Mouse (Mus musculus): ENCODE data around the gene Top3b.
"Not testable (repeated sequence)": the region's sequence is repeated elsewhere in the genome, so short reads cannot be mapped to it uniquely, and the experiment has no call there.

Gene Top3b

DNA sequence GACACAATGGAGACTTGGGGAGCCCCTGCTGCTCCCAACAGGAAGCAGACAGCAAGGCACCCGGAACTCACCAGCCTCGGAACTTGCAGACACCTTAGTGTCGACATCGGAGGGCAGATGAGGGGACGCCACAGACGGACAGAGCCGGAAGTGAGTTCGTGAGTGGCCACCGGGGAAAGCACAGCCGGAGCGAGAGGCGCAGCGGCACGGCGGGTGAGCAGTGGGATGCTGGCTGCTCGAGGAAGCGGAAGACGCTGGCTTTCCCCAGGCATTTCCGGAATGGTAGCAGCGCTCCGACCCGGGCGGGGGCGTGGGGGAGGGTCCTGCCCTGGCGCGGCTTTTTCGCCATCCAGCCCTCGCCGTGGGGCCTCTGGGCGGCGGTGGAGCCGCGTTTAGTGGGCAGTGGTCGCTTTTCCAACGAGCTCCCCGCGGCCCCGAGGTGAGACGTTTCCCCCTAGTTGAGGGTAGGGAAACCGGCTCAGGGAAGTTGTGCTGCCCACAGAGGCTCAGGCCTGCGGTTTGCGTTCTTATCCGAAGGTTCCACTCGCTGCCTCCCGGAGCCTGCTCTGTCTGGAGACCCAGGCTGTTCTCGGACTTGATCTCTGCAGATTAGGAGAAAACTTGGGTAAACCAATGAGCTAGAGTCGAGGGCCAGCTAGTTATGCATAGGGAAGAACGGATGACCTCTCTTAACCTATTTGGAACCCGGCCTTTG is at the start of gene Top3b, which contains the start of gene Vpreb1:
TSS of gene Top3b (plus strand) at position 120 of the 715 bp plus-strand sequence.
TSS of gene Vpreb1 (minus strand) at position 227 of the 715 bp plus-strand sequence.
- DNase-seq, result peak; percentile 93

- no peak for DNase-seq
These were observed 45.1 kb upstream of the Top3b start for GRCm38 (mm10) chr16:16825476-16825875.

GRCm38 (mm10) chr16:16826223-16826622 is 44.3 kb upstream of the Top3b start:
- no peak for DNase-seq

GRCm38 (mm10) chr16:16828757-16829615 is 41.5 kb upstream of the Top3b start, which contains the start of gene Spag6l:
Gene Spag6l (minus strand): TSS chr16:16829456.
- peak; percentile 70 for DNase-seq

- no peak for DNase-seq
These were observed 40.9 kb upstream of the Top3b start for GRCm38 (mm10) chr16:16829671-16830070.

DNA sequence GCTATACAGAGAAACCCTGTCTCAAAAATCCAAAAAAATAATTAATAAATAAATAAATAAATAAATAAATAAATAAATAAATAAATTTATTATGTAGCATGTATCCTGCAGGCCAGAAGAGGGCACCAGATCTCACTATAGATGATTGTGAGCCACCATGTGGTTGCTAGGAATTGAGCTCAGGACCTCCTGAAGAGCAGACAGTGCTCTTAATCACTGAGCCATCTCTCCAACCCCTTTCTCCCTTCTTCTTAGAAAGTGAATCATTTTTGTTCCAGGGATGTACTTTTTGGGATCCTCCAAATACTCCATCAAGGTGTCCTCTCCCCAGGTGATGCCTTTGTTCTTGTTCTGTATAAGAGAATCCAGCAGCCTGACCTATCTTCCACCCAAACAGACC is 21.3 kb upstream of the Top3b start:
- DNase-seq, result no peak

GRCm38 (mm10) chr16:16852411-16852810 is 18.1 kb upstream of the Top3b start:
- no peak for DNase-seq

DNA sequence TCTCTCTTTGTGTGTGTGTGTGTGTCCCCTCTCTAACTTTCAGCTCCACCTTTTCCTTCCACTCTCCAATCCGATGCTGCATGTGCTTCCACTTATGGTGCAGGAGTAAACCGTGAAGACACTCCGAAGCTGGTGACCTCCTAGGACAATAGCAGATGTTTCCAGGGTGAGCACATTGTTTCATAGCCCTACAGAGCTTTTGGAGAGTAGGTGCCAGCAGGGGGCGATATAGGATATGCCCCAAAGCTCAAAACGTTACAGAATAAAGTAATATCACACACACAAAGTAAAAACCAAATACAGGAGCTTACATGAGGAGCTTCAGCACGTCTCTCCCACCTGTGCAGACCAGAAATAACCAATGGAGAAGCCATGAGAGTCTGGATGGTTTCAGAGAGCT is 15.7 kb upstream of the Top3b start:
- peak; percentile 80 for DNase-seq

GRCm38 (mm10) chr16:16855541-16855940 is 15.0 kb upstream of the Top3b start:
- no peak for DNase-seq

GRCm38 (mm10) chr16:16856054-16856453 is 14.5 kb upstream of the Top3b start:
- DNase-seq, result not testable (repeated sequence)

GRCm38 (mm10) chr16:16856731-16857476 is 13.6 kb upstream of the Top3b start:
- DNase-seq, result no peak

DNA sequence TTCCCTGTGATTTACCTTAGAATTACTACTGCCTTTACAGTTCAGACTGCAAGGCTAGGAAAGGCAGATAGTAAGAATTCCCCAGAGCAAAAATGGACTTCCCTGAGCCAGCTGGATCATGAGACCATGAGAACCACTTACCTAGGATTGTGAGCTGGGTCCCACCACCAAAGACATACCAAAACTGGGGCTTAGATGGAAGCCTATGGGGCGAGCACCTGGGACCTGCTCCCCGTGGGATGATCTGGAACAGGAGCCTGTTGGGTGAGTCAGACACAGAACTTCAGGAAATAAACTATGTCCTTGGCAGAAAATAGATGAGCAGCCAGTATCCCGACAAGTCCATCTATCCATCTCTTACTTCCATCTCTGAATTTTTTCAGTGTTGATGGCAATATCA is 8.2 kb upstream of the Top3b start:
- DNase-seq, result no peak

GRCm38 (mm10) chr16:16863978-16864377 is 6.6 kb upstream of the Top3b start, which contains the start of gene Igll1:
Gene Igll1 (minus strand): TSS chr16:16863985.
- no peak for DNase-seq

- DNase-seq, result no peak
These were observed 5.3 kb upstream of the Top3b start for GRCm38 (mm10) chr16:16865217-16865616.

GRCm38 (mm10) chr16:16865696-16866561 is 4.6 kb upstream of the Top3b start:
- peak; percentile 65 for DNase-seq

DNA sequence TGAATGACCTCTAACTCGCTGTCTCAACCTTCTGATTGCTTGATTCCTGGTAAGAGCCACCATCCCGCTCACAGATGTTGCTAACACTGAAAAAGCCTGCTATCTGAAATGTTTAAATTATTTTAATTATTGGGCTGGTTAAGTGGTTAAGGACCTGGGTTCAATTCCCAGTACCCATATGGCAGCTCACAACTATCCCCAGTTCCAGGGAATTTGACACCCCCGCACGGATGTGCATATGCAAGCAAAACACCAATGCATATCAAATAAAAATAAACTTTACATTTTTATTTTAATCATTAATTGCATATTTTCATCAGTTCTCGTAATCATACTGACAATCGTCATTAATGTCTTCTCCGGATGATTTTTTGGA is 307 bp upstream of the Top3b start:
- peak; percentile 15 for DNase-seq

DNA sequence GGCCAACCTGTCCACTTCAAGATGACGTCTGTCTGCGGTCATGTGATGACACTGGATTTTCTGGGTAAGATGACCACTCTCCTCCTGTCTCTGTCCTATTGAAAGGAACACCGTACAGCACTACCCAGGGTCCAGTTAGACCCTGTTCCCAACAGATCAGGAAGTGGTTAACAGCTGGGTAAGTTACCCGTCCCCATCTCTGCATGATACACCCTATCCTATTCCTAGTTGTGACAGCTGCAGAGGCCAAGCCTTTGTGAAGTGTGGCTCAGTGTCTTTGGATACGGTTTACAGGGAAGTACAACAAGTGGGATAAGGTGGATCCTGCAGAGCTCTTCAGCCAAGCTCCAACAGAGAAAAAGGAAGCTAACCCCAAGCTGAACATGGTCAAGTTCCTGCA is 8.5 kb downstream of the Top3b start:
- no peak for DNase-seq

DNA sequence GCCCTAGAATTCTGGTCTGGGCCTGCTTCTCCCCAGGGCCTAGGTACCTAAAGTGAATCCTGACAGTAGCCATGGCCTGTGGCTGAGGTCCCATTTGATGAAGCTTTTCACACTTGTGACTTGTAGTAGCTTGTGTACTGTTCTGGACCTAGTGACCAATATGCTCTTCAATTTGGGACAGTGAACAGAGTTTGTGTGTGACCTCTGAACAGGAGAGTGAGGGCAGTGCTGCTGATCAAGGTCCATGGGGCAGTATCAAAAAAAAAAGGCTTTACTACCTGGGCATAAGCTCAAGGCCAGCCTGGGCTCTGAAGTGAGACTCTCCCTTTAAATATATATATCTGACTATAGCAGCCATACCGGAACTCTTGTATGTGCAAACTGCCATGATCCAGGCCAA is 17.8 kb downstream of the Top3b start:
- DNase-seq, result no peak

- DNase-seq, result no peak
These were observed 21.8 kb downstream of the Top3b start for GRCm38 (mm10) chr16:16892366-16892765.

GRCm38 (mm10) chr16:16896015-16896381 is 25.5 kb downstream of the Top3b start:
- DNase-seq, result no peak

DNA sequence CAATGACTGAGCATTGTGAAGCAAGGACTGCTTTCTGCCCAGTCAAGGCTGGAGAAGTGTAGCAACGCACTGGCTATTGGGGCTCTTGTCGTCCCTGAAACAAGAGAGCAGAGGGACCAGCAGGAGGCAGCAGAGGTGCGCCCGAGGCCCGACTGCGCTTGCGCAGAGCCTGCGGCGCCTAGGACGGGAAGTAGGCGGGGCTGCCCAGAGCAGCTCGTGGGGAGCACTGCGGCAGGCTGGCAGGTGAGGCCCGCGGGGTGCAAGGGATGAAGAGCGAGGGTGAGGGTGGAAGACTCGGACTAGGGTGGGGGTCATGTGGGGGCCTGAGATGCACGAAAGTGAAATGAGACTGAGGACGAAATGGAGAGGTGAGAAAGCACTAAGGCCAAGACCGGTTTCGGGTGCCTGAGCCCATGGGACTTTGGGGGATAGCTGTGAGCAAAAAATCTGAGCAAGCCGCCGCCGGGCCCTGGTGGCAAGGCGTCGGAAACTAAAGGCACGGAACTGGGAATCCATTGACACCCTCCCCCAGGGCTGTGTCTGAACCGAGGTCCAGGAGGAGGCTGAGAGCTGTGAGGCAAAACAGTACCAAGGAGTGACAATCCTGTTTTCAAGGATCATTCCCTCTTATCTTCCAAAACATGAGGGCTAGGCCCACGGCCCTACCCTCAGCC is 26.0 kb downstream of the Top3b start, which contains the start of gene Ppm1f:
TSS of gene Ppm1f (plus strand) at position 88 of the 674 bp plus-strand sequence.
- peak; percentile 96 for DNase-seq
